Mouse (Mus musculus) Patski (cell line): ENCODE measurements around the gene Rbms3. TPM values are rescaled to one million over a fixed set of nuclear protein-coding genes. Genes with fewer than 3 reads are reported as not detected.
A peak's percentile ranks its signal among the peaks of the same experiment; 100 is the strongest.

Source experiments
- ATAC-seq: fragments of 100-300 bp; one replicate; pipeline ENCODE4 v1.8.0; 2021
- CTCF ChIA-PET: fragments of 350-600 bp; sonication (Branson Sonifier 250); formaldehyde crosslinking; loops from one replicate; lab custom pipeline; 2022; ENCODE audit warnings: inconsistent platforms; lab: Charles Lee
- POLR2A ChIA-PET: fragments of 350-600 bp; sonication (Branson Sonifier 250); formaldehyde crosslinking; loops from one replicate; lab custom pipeline; 2022; ENCODE audit warnings: antibody characterized with exemption, inconsistent platforms; lab: Charles Lee
- DNase-seq: peaks from one replicate; pipeline ENCODE4 v3.0.0-alpha.2; 2011; ENCODE audit warnings: low read depth, low spot score
- H3K27me3 ChIP-seq: fragments of 371-371 bp; one replicate; pipeline ENCODE4 v1.5.1; 2021
- CTCF ChIP-seq: fragments of 100-300 bp; IDR thresholded peaks from one replicate; pipeline ENCODE4 v1.5.1; 2021
- in situ Hi-C: fragments of 300-500 bp; cut with MboI; formaldehyde crosslinking; loops from 3 replicates; pipeline ENCODE4 v1.11.1; 2018; ENCODE audit warnings: low pct_unique_long_range_greater_than_20kb, mixed read lengths
- polyA plus RNA-seq: library from polyadenylated mRNA; unstranded; gene quantifications from one replicate; pipeline ENCODE4 v1.2.3, GENCODE M21; 2021

The Rbms3 gene
- polyA plus RNA-seq, 1 experiment from 2014 or later: 8.1 TPM

DNA sequence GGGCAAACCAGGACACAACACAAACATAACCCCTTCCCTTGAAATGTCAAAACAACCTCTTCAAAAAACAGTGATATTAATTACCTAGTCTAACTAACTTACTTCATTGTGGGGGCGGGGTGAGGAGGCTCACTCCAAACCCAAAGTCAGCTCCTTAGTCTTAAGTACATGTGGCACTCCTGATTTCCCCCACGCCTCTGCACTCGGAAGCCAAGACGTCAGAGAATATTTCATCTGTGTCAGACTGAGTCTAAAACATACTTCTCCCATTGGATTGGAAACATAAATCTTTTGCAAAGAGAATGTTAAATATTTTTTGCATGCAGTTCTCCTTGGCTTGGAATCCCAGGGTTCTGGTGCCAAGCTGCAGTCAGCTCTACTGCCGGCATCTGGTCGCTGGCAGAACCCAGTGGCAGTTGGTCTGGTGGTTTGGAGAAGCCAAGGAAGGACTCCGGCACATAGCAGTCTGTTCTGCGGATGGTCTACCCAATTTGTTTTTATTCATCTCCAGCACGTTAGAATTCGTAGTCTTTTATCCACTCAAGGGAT lies 512.5 kb downstream of the Rbms3 start:
- ATAC-seq: no peak
- in situ Hi-C loops: no loop called here
- no peak for TF ChIP-seq CTCF
- no peak for DNase-seq
- POLR2A ChIA-PET: no interaction called here
- no peaks in the 10 kb centered on the region for H3K27me3 ChIP-seq
- CTCF ChIA-PET: interaction anchor here (1.4 kb wide), 1 partner anchor 16 kb away, joined by 4 read pairs; no protein-coding TSS in a partner anchor

DNA sequence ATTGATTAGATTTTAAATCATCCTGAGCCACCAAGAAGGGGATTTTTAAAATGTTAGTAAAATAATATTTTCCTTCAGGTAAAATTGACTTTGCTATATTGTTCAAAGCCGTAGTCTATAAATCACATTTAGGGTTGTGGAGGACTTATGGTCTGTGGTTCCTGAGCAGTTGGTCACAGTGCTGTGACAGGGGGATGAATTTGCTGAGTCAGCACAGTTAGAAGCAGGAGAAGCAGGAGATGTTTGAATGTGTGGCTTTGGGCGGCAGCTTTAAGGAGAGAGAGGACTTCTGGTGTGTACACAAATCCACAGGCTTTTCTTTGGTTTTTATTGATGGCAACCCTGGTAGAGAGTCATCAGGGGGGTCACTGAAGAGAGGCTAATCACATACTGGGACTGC lies 514.1 kb downstream of the Rbms3 start:
- POLR2A ChIA-PET: no interaction called here
- ATAC-seq (no peak), DNase-seq (no peak)
- in situ Hi-C loops: no loop called here
- no peak for TF ChIP-seq CTCF
- no peaks in the 10 kb centered on the region for H3K27me3 ChIP-seq
- CTCF ChIA-PET: no interaction called here

DNA sequence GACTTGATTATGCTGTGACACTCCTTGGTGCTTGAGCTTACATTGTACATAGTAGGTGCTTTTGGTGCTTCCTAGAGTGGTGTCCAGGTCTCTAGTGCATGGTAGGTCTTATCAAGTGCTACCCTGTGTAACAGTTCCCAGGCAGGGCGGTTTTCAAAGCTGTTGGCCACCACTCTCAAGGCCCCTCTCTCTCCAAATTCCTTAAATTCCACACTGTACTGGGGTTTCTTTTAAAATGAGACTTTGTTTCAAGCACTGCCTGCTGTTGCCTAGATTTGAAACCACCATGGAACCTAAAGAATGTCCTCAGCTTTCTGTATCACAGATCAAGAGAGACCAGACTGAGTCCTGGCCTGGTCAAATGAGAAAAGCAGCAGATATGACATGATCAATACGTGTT lies 516.1 kb downstream of the Rbms3 start:
- ATAC-seq (no peak), DNase-seq (no peak)
- no peaks in the 10 kb centered on the region for H3K27me3 ChIP-seq
- CTCF ChIA-PET: interaction anchor here (1.1 kb wide), 1 partner anchor 12 kb away, joined by 3 read pairs; no protein-coding TSS in a partner anchor
- in situ Hi-C loops: no loop called here
- TF ChIP-seq CTCF: no peak
- POLR2A ChIA-PET: no interaction called here

DNA sequence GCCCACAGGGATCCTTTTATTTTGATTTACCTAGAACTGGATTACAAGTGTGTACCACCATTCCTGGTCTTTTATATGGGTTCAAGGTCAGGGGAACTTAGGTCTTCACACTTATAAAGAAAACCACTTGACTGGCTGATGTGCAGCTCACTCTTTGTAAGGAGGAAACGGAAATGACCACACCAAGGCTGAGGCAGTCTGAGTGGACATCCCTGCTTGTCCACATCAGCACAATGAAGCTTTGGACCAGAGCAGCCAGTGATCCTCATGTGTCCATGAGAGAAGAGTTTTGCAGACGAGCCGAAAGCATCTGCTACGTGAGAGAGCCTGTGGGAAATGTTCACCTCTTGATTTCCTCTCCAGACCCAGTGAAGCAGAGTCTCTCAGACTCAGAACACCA lies 521.8 kb downstream of the Rbms3 start:
- CTCF ChIA-PET: no interaction called here
- no peak for DNase-seq
- no peak for TF ChIP-seq CTCF
- no peak for ATAC-seq
- POLR2A ChIA-PET: no interaction called here
- no peaks in the 10 kb centered on the region for H3K27me3 ChIP-seq
- in situ Hi-C loops: no loop called here

DNA sequence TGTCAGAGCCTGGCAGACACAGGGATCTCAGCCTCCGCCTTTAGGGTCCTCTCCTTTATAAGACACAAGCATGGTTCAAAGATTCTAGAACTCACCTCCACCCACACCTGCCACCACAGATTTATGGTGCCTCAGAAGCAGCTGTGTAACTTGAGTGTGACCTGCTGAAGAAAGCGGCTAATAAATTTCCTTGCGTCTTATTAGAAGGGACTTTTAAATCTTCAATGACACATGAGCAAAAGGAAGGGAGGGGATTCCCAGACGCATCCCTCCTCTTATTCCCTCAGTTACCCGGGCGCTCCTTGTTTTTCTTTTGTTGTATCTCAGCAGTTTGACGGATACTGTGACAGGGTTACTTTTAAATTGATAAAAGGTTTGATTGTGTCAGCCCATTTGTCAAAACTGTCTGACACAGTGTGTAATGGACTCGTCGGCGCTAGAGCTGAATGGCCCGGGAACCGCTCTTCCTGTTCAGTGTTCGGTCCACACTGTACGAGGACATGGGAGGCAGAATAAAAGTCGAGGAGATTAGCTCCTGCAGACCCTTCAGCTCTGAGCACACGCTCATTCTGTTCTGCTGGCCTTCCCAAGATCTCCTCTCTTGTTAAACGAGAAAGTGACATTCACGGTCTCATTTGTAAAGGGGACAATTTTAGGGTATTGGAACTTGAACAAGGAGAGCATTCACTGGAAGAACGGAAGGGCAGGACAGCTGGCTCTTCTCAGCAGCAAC lies 527.3 kb downstream of the Rbms3 start:
- ChIA-PET CTCF (no interaction called here), POLR2A (no interaction called here)
- H3K27me3 ChIP-seq: no peaks in the 10 kb centered on the region
- in situ Hi-C loops: no loop called here
- TF ChIP-seq CTCF: no peak
- ATAC-seq (no peak), DNase-seq (no peak)

DNA sequence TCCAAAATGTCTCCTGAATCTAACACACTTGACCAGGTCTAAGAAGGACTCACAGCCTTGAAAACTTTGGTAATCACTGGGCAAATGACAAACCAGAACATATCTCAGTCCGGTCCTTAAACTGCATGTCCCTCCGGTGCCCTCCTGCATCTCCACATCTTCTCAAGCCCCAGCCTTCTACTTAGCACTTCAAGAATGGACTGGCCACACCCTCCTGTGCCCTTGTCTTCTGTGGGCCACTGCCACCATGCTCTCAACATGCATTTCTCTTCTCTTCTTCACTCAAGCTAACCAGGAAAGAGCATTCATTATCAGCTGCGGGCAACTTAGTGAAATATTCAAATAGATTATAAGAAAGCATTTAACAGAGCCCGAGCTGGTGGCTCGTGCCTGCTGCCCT lies 529.5 kb downstream of the Rbms3 start:
- ChIA-PET CTCF (no interaction called here), POLR2A (no interaction called here)
- no peaks in the 10 kb centered on the region for H3K27me3 ChIP-seq
- DNase-seq: no peak
- no peak for ATAC-seq
- in situ Hi-C loops: no loop called here
- TF ChIP-seq CTCF: no peak

DNA sequence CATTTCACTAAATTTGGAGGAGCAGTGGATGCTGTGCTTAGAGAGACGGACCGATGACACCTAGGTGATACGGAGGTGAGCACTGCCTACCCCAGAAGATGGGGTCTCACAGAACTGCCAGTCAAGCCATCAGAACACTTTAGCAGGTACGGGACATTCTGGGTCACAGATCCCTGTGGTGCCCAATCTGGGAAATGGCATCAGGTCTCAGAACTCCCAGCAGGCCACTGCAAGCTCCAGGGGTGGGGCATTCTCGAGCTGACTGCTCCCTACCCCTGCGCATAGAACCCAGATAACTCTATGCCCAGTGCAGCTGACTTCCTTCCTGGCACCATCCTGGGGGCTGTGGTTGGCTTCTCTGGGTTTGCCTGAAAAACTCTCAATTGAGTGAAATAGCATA lies 536.2 kb downstream of the Rbms3 start:
- ChIA-PET CTCF (no interaction called here), POLR2A (no interaction called here)
- in situ Hi-C loops: no loop called here
- ATAC-seq (no peak), DNase-seq (no peak)
- no peaks in the 10 kb centered on the region for H3K27me3 ChIP-seq
- TF ChIP-seq CTCF: no peak

DNA sequence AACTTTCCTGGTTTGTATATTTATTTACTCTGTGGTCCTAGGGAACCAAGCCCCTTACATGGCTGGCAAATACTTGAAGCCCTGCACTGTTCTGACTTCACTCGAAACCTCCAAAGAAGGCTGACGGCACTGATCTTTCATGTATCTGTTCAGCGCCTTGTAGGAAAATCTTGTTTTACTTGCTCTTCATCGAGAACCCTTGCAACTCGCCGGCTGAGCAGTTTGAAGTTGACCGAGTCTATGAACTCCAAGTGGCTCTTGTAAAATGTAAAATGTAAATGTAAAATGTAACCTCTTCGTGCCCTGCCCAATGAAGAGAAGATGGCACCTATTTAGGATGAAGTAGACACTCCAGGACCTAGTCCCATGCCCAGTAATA lies 537.5 kb downstream of the Rbms3 start:
- ATAC-seq (no peak), DNase-seq (no peak)
- ChIA-PET POLR2A (no interaction called here), CTCF (no interaction called here)
- H3K27me3 ChIP-seq: no peaks in the 10 kb centered on the region
- no peak for TF ChIP-seq CTCF
- in situ Hi-C loops: no loop called here

DNA sequence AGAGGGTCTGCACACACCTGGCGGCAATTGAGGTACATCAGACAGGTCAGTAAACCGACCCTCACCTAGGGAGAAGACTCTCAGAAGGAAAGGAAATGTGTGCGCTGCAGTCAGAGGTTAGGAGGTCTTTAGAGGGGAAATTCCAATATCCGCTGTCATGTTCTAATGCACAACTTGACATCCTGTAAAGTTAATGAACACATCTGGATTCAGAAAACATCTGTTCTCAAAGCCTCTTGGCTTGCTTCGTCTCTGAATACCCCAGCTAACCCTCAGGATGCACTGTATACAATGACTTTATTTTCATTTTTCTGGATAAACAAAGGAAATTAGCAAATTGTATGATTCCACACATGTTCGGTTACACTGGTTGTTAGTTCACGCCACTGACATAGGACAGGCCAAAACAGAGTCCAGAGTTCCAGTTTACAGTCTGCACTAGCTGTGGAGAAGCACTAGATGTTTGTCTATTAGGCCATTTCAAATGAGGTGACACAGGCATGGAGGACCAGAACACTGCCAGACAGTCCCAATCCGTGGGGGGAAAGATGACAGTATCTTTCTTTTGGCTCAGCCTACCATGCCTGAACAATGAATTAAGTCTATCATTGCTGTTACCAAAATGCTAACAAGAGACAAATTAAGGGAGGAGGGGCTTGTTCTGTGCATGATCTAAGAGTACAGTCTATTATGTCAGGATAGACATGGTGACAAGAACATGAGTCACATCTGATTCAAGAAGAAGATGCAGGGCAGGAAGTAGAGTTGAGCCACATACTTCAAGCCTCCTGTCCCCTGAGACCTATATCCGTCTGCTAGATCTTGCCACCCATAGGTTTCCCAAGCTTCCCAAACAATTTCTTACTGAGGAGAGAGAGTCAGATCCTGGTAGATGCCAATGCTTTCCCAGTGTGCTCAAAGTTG lies 538.2 kb downstream of the Rbms3 start:
- ATAC-seq (no peak), DNase-seq (no peak)
- ChIA-PET POLR2A (no interaction called here), CTCF (no interaction called here)
- TF ChIP-seq CTCF: no peak
- in situ Hi-C loops: no loop called here
- no peaks in the 10 kb centered on the region for H3K27me3 ChIP-seq

DNA sequence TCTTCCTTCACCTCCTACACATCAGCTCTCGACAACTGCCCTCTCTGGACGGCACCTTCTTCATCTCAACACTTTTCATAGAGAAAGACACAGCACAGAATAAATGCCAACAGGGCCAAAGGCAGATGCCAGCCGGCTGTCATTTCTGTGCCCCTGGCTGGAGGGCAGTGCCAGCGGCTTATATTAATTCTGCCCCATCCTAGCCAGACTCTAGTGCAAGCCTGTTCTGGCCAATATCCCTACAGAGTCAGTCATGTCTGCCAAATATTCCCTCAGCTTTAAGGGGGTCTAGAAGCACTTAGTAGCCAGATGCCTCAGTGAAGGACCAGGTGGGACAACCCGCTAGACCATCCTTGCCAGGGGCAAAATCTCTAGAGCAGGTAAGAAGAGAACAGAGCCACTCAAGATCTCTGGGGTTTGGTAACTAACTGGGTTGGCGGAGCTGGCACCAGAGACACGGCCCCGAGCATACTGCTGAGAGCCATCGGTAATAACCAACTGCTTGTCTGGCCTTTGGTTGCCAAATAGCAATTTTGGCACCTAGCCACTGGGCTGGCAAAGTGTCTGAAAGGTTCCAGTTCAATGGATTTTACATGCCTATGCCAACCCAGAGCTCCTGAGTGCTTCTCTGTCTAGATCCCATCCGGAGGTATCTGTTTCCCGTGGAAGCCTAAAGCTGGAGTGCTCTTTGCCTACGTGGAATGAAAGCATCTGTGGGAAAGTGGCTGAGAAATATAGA lies 540.1 kb downstream of the Rbms3 start:
- H3K27me3 ChIP-seq: no peaks in the 10 kb centered on the region
- peak; percentile 80 for DNase-seq
- POLR2A ChIA-PET: no interaction called here
- no peak for TF ChIP-seq CTCF
- CTCF ChIA-PET: interaction anchor here (0.7 to 1.4 kb wide), 3 partner anchors 8 to 104 kb away, joined by 3 read pairs; no protein-coding TSS in a partner anchor
- ATAC-seq: peak; percentile 90
- in situ Hi-C loops: no loop called here
